ENCODE assay signal across 13 mouse cellular contexts in the genomic region with DNA sequence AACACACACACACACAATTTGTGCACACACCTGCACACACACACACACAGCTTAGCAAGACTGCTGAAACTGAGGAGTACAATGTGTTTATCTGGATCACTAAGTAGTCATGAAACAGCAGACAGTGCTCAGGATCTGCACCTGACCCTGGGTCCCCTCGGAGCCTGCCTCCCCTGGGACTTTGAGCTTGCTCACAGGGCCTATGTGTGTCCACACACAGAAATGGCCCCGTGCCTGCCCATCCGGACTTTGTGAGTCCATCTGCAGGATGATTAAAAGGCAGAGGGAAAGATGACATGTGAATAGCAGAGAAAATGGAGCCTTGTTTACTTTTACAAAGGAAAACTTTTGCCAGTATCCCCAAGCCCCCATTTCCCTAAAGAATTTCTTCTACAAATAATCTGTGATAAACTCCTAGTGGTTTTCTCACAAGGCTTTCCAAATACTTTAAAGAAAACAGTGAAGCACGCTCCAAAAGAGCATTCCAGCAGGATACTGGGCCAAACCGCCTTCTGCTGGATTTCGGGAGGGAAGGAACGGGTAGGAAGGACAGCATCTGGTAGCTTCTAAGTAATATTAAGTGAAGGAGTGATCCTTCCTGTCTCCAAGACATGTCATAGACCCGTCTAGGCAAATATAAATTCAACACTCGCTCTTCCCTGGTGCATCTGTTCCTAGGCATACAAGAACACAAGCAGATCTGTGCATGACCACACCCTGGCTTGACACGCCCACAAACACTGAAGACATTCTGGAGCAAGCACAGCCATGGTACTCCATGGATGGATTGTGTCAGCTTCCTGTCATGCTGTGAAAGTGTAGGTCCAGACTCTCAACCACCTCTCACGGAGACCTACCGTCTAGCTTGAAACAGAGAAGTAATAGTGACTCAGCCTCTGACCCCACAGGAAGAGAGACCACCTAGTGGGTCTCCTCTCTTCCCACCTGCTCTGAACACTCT. TPM values are rescaled to one million over a fixed set of nuclear protein-coding genes. Genes with fewer than 3 reads are reported as not detected.
DNase-seq lines count a peak whose midpoint lies in the region; ATAC-seq and TF ChIP-seq lines count a peak whose summit lies in the region.
"Had no signal": no experiment of that assay in that cellular context is flagged by ENCODE, and none has a peak within 500 bp of the region (broad histone marks: within the 10 kb centered on the region; RNA-seq: fewer than 3 reads in every experiment).

No protein-coding gene starts in this region.

- no peak overlapping the region for H3K4me3 ChIP-seq in embryonic facial prominence, embryonic 14.5 days (ENCODE audit: low read depth, low read length)
- no peak overlapping the region for H3K4me3 ChIP-seq in embryonic facial prominence, embryonic 10.5 days
- no peak overlapping the region for H3K4me3 ChIP-seq in kidney, postnatal 0 days (replicated peaks; ENCODE audit: low read depth, low read length)
- H3K4me3 ChIP-seq in kidney, embryonic 14.5 days (ENCODE audit: low read length) = no peak overlapping the region
- no peak overlapping the region for H3K4me3 ChIP-seq in neural tube, embryonic 15.5 days (replicated peaks)
- H3K4me3 ChIP-seq in forebrain, postnatal 0 days (ENCODE audit: low read depth, low read length) = no peak overlapping the region
- H3K4me3 ChIP-seq: forebrain, embryonic 15.5 days; liver, embryonic 12.5 days had no signal

- 66% methylated on average over 12 of the region's 12 CpGs for WGBS in embryonic facial prominence, embryonic 14.5 days
- WGBS in embryonic facial prominence, embryonic 10.5 days = 80% methylated on average over 12 of the region's 12 CpGs
- 59% methylated on average over 12 of the region's 12 CpGs for whole genome bisulfite sequencing in kidney, postnatal 0 days
- 73% methylated on average over 12 of the region's 12 CpGs for WGBS in kidney, embryonic 14.5 days
- WGBS in neural tube, embryonic 15.5 days = 83% methylated on average over 12 of the region's 12 CpGs
- 84% methylated on average over 12 of the region's 12 CpGs for WGBS in forebrain, postnatal 0 days

- H3K27me3 ChIP-seq in embryonic facial prominence, embryonic 14.5 days (replicated peaks; ENCODE audit: control insufficient read depth, insufficient read depth, low read length) = no peaks in the 10 kb centered on the region
- no peaks in the 10 kb centered on the region for H3K27me3 ChIP-seq in embryonic facial prominence, embryonic 10.5 days (replicated peaks; ENCODE audit: low read depth, poor library complexity, severe bottlenecking)
- H3K27me3 ChIP-seq in kidney, postnatal 0 days (ENCODE audit: insufficient read depth, low read length) = no peaks in the 10 kb centered on the region
- no peaks in the 10 kb centered on the region for H3K27me3 ChIP-seq in kidney, embryonic 14.5 days (ENCODE audit: control insufficient read depth, insufficient read depth, low read length)
- H3K27me3 ChIP-seq in neural tube, embryonic 15.5 days (replicated peaks) = no peaks in the 10 kb centered on the region
- no peaks in the 10 kb centered on the region for H3K27me3 ChIP-seq in forebrain, postnatal 0 days (ENCODE audit: insufficient read depth, low read length)
- H3K27me3 ChIP-seq: forebrain, embryonic 15.5 days; liver, embryonic 12.5 days had no signal

- H3K4me2 ChIP-seq in embryonic facial prominence, embryonic 14.5 days (ENCODE audit: low read depth, low read length) = no peak overlapping the region
- H3K4me2 ChIP-seq in kidney, postnatal 0 days (ENCODE audit: low read length) = no peak overlapping the region
- no peak overlapping the region for H3K4me2 ChIP-seq in kidney, embryonic 14.5 days (replicated peaks; ENCODE audit: low read depth, low read length)
- no peak overlapping the region for H3K4me2 ChIP-seq in neural tube, embryonic 15.5 days
- no peak overlapping the region for H3K4me2 ChIP-seq in forebrain, postnatal 0 days (ENCODE audit: low read depth)
- H3K4me2 ChIP-seq: forebrain, embryonic 15.5 days; liver, embryonic 12.5 days; midbrain, embryonic 11.5 days had no signal

- TF ChIP-seq CTCF in kidney, postnatal 0 days (IDR thresholded peaks at IDR 0.05; ENCODE audit: low read depth) = no peak
- TF ChIP-seq CTCF in forebrain, postnatal 0 days (IDR thresholded peaks at IDR 0.05; ENCODE audit: low read depth) = no peak

- H3K36me3 ChIP-seq in embryonic facial prominence, embryonic 14.5 days (ENCODE audit: control insufficient read depth, insufficient read depth, low read length) = no peaks in the 10 kb centered on the region
- no peaks in the 10 kb centered on the region for H3K36me3 ChIP-seq in embryonic facial prominence, embryonic 10.5 days (replicated peaks)
- no peaks in the 10 kb centered on the region for H3K36me3 ChIP-seq in kidney, postnatal 0 days (ENCODE audit: insufficient read depth, low read length)
- H3K36me3 ChIP-seq in kidney, embryonic 14.5 days (ENCODE audit: control insufficient read depth, insufficient read depth, low read length) = no peaks in the 10 kb centered on the region
- no peaks in the 10 kb centered on the region for H3K36me3 ChIP-seq in neural tube, embryonic 15.5 days
- no peaks in the 10 kb centered on the region for H3K36me3 ChIP-seq in forebrain, postnatal 0 days (ENCODE audit: insufficient read depth)
- H3K36me3 ChIP-seq: forebrain, embryonic 15.5 days; liver, embryonic 12.5 days had no signal

- H3K4me1 ChIP-seq in embryonic facial prominence, embryonic 14.5 days (ENCODE audit: control insufficient read depth, insufficient read depth, low read length) = no peaks in the 10 kb centered on the region; the same call in 1 of the 2 replicates
- H3K4me1 ChIP-seq in embryonic facial prominence, embryonic 10.5 days = no peaks in the 10 kb centered on the region
- H3K4me1 ChIP-seq in kidney, postnatal 0 days (replicated peaks; ENCODE audit: insufficient read depth, low read length) = no peaks in the 10 kb centered on the region
- H3K4me1 ChIP-seq in kidney, embryonic 14.5 days (ENCODE audit: control insufficient read depth, insufficient read depth, low read length) = no peaks in the 10 kb centered on the region
- no peaks in the 10 kb centered on the region for H3K4me1 ChIP-seq in neural tube, embryonic 15.5 days
- H3K4me1 ChIP-seq in forebrain, postnatal 0 days (ENCODE audit: insufficient read depth) = no peaks in the 10 kb centered on the region
- H3K4me1 ChIP-seq: forebrain, embryonic 15.5 days; liver, embryonic 12.5 days had no signal

- peak; percentile 52 for DNase-seq in embryonic facial prominence, embryonic 14.5 days (ENCODE audit: low spot score)
- no peak for DNase-seq in embryonic facial prominence, embryonic 10.5 days (ENCODE audit: low spot score)
- peak; percentile 72 for DNase-seq in kidney, postnatal 0 days (ENCODE audit: low spot score)
- DNase-seq in fibroblast of lung, adult 2 months (ENCODE audit: low read depth) = peak; percentile 44
- DNase-seq in lung, postnatal 10 days = peak; percentile 59
- DNase-seq in forebrain, postnatal 0 days = no peak
- DNase-seq: cerebellum, adult 11 months; spleen, adult 18-20 months had no signal

- H3K27ac ChIP-seq in embryonic facial prominence, embryonic 14.5 days (replicated peaks; ENCODE audit: low read depth, low read length) = no peak overlapping the region
- H3K27ac ChIP-seq in embryonic facial prominence, embryonic 10.5 days (replicated peaks) = no peak overlapping the region
- H3K27ac ChIP-seq in kidney, postnatal 0 days = no peak overlapping the region
- no peak overlapping the region for H3K27ac ChIP-seq in kidney, embryonic 14.5 days (ENCODE audit: low read depth, low read length)
- H3K27ac ChIP-seq in neural tube, embryonic 15.5 days (replicated peaks) = no peak overlapping the region
- H3K27ac ChIP-seq in forebrain, postnatal 0 days (ENCODE audit: low read depth, low read length) = no peak overlapping the region
- H3K27ac ChIP-seq: forebrain, embryonic 15.5 days; liver, embryonic 12.5 days had no signal

- no peaks in the 10 kb centered on the region for H3K9me3 ChIP-seq in embryonic facial prominence, embryonic 14.5 days (ENCODE audit: control insufficient read depth, low read length)
- H3K9me3 ChIP-seq in embryonic facial prominence, embryonic 10.5 days = no peaks in the 10 kb centered on the region
- H3K9me3 ChIP-seq in kidney, postnatal 0 days (replicated peaks; ENCODE audit: low read length) = no peaks in the 10 kb centered on the region
- H3K9me3 ChIP-seq in kidney, embryonic 14.5 days (ENCODE audit: control insufficient read depth, low read length) = no peaks in the 10 kb centered on the region
- no peaks in the 10 kb centered on the region for H3K9me3 ChIP-seq in neural tube, embryonic 15.5 days (replicated peaks)
- no peaks in the 10 kb centered on the region for H3K9me3 ChIP-seq in forebrain, postnatal 0 days (ENCODE audit: low read length)
- H3K9me3 ChIP-seq: forebrain, embryonic 15.5 days; liver, embryonic 12.5 days had no signal

- no peak overlapping the region for H3K9ac ChIP-seq in embryonic facial prominence, embryonic 14.5 days (ENCODE audit: low read depth, low read length)
- H3K9ac ChIP-seq in kidney, postnatal 0 days (ENCODE audit: low read depth, low read length) = no peak overlapping the region
- no peak overlapping the region for H3K9ac ChIP-seq in kidney, embryonic 14.5 days (ENCODE audit: low read depth, low read length)
- H3K9ac ChIP-seq in neural tube, embryonic 15.5 days (replicated peaks) = no peak overlapping the region
- no peak overlapping the region for H3K9ac ChIP-seq in forebrain, postnatal 0 days
- H3K9ac ChIP-seq: forebrain, embryonic 15.5 days; liver, embryonic 12.5 days had no signal

- no peak for ATAC-seq in embryonic facial prominence, embryonic 14.5 days (ENCODE audit: low read depth)
- ATAC-seq in kidney, postnatal 0 days (replicated peaks; ENCODE audit: low FRiP score, low read depth) = no peak
- ATAC-seq in kidney, embryonic 14.5 days (ENCODE audit: low FRiP score, low TSS enrichment) = no peak
- no peak for ATAC-seq in neural tube, embryonic 15.5 days (ENCODE audit: low FRiP score)
- ATAC-seq in forebrain, postnatal 0 days = no peak
- ATAC-seq: forebrain, embryonic 15.5 days; liver, embryonic 12.5 days had no signal

RNA-seq across cellular contexts. Expression of a gene that starts 52.1 kb away (rescaled TPM):
- 116 and 134 TPM in 2 replicates for polyA plus RNA-seq in embryonic facial prominence, embryonic 14.5 days (2014; fragmentation: Nextera tagmentation; extraction: Ambion mirVana)
- 115 and 127 TPM in 2 replicates for polyA plus RNA-seq in embryonic facial prominence, embryonic 10.5 days (2016; fragmentation: Nextera tagmentation; extraction: Ambion mirVana)
- polyA plus RNA-seq in kidney, postnatal 0 days (2015; fragmentation: Nextera tagmentation; extraction: Ambion mirVana) = 93.5 and 95.6 TPM in 2 replicates
- polyA plus RNA-seq in kidney, embryonic 14.5 days (2014; fragmentation: Nextera tagmentation; extraction: Ambion mirVana) = 110 and 111 TPM in 2 replicates
- 128 and 133 TPM in 2 replicates for polyA plus RNA-seq in neural tube, embryonic 15.5 days (2015; fragmentation: Nextera tagmentation; extraction: Ambion mirVana)
- total RNA-seq in forebrain, postnatal 0 days (2014; rRNA removed) = 120 and 129 TPM in 2 replicates
- 145 and 152 TPM in 2 replicates for polyA plus RNA-seq in forebrain, postnatal 0 days (2015; fragmentation: Nextera tagmentation; extraction: Ambion mirVana)

Comparison
In these comparisons a context has a peak if more than half of its experiments do, and no peak if none do; other contexts are left out.
1. DNase-seq: peak in embryonic facial prominence, embryonic 14.5 days (single experiment), kidney, postnatal 0 days (single experiment), fibroblast of lung, adult 2 months (single experiment) and lung, postnatal 10 days (single experiment); none in embryonic facial prominence, embryonic 10.5 days (single experiment) and forebrain, postnatal 0 days (single experiment).